Mouse (Mus musculus): ENCODE data around the gene Gm10272.
A peak's percentile ranks its signal among the peaks of the same experiment; 100 is the strongest.

GRCm38 (mm10) chr10:77728280-77728679 is 21.9 kb downstream of the Gm10272 start:
- TF ChIP-seq CTCF (IDR thresholded peaks at IDR 0.05), result peak; percentile 56
- no peak for TF ChIP-seq EP300 (IDR thresholded peaks at IDR 0.05; ENCODE audit: insufficient read depth, low read depth, low read length)
